Comparison of ENCODE assay signal across 28 mouse cellular contexts in the genomic region with DNA sequence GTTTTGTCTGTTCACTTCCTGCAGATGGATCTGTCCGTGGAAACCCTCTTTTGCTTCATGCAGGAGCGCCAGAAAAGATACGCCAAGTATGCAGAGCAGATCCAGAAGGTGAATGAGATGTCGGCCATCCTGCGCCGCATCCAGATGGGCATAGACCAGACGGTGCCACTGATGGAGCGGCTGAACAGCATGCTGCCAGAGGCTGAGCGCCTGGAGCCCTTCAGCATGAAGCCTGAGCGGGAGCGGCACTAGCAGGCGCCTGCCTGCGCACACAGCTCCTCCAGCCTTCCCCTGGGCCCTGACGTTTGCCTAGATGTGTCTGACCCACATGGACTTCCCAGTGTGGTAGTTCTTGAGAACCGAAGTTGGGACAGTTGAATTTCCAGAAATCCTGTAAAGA.
DNase-seq lines count a peak whose midpoint lies in the region; ATAC-seq and TF ChIP-seq lines count a peak whose summit lies in the region.
"Had no signal": no experiment of that assay in that cellular context is flagged by ENCODE, and none has a peak within 500 bp of the region (broad histone marks: within the 10 kb centered on the region; RNA-seq: fewer than 3 reads in every experiment).

No protein-coding gene starts in this region.

- 74% methylated on average over 15 of the region's 15 CpGs for WGBS in forebrain, embryonic 16.5 days
- 81% methylated on average over 15 of the region's 15 CpGs for WGBS in forebrain, embryonic 15.5 days
- WGBS in hindbrain, embryonic 16.5 days: 77% methylated on average over 15 of the region's 15 CpGs
- 89% methylated on average over 15 of the region's 15 CpGs for WGBS in hindbrain, embryonic 12.5 days
- 82% methylated on average over 15 of the region's 15 CpGs for WGBS in intestine, embryonic 16.5 days

- no peaks in the 10 kb centered on the region for H3K36me3 ChIP-seq in forebrain, embryonic 16.5 days (ENCODE audit: control insufficient read depth, insufficient read depth)
- no peaks in the 10 kb centered on the region for H3K36me3 ChIP-seq in forebrain, embryonic 15.5 days
- H3K36me3 ChIP-seq in hindbrain, embryonic 16.5 days (ENCODE audit: control insufficient read depth, insufficient read depth, low read length): peaks cover 3% of the 10 kb centered on the region; the same call in 1 of the 2 replicates
- 0 out of 2 replicates have a peak, but pooled peaks cover 3% of the 10 kb centered on the region for H3K36me3 ChIP-seq in hindbrain, embryonic 12.5 days
- H3K36me3 ChIP-seq in E14TG2a.4 (ENCODE audit: insufficient read depth, low read length) (peaks cover 10% of the 10 kb centered on the region), ES-E14 (ENCODE audit: control insufficient read depth, insufficient read depth, low read length, poor library complexity, severe bottlenecking) (no peaks in the 10 kb centered on the region)
- no peaks in the 10 kb centered on the region for H3K36me3 ChIP-seq in intestine, embryonic 16.5 days (ENCODE audit: control insufficient read depth, insufficient read depth, low read length)
- H3K36me3 ChIP-seq: midbrain, embryonic 12.5 days had no signal

- H3K27me3 ChIP-seq in forebrain, embryonic 16.5 days (replicated peaks; ENCODE audit: control insufficient read depth, insufficient read depth, low read length): no peaks in the 10 kb centered on the region
- no peaks in the 10 kb centered on the region for H3K27me3 ChIP-seq in forebrain, embryonic 15.5 days
- no peaks in the 10 kb centered on the region for H3K27me3 ChIP-seq in hindbrain, embryonic 16.5 days (replicated peaks; ENCODE audit: control insufficient read depth, insufficient read depth, low read length)
- H3K27me3 ChIP-seq in hindbrain, embryonic 12.5 days: no peaks in the 10 kb centered on the region
- H3K27me3 ChIP-seq in E14TG2a.4 (ENCODE audit: insufficient read depth, low read length): no peaks in the 10 kb centered on the region
- H3K27me3 ChIP-seq in intestine, embryonic 16.5 days (replicated peaks; ENCODE audit: control insufficient read depth, insufficient read depth, low read length): no peaks in the 10 kb centered on the region
- H3K27me3 ChIP-seq: embryonic facial prominence, embryonic 15.5 days; heart, embryonic 13.5 days; limb, embryonic 13.5 days; midbrain, embryonic 12.5 days had no signal

- TF ChIP-seq CTCF in E14TG2a.4 (conservative IDR thresholded peaks at IDR 0.05; ENCODE audit: low read length): no peak

- H3K4me1 ChIP-seq in forebrain, embryonic 16.5 days (replicated peaks; ENCODE audit: control insufficient read depth, insufficient read depth, low read length): no peaks in the 10 kb centered on the region
- H3K4me1 ChIP-seq in forebrain, embryonic 15.5 days: no peaks in the 10 kb centered on the region
- H3K4me1 ChIP-seq in hindbrain, embryonic 16.5 days (ENCODE audit: control insufficient read depth, insufficient read depth, low read depth, low read length): no peaks in the 10 kb centered on the region
- no peaks in the 10 kb centered on the region for H3K4me1 ChIP-seq in hindbrain, embryonic 12.5 days
- peaks cover 41% of the 10 kb centered on the region for H3K4me1 ChIP-seq in E14TG2a.4 (replicated peaks; ENCODE audit: low read depth, low read length)
- peaks cover 0 to 10% of the 10 kb centered on the region in 2 experiments; a peak in 1 of 4 replicates for H3K4me1 ChIP-seq in ES-E14 (ENCODE audit: control insufficient read depth in 2 of 2, insufficient read depth in 2 of 2, low read length in 2 of 2, poor library complexity in 1 of 2)
- no peaks in the 10 kb centered on the region for H3K4me1 ChIP-seq in intestine, embryonic 16.5 days (ENCODE audit: control insufficient read depth, insufficient read depth, low read length)
- H3K4me1 ChIP-seq: embryonic facial prominence, embryonic 15.5 days; limb, embryonic 13.5 days; midbrain, embryonic 12.5 days had no signal

- H3K9ac ChIP-seq in forebrain, embryonic 16.5 days (replicated peaks; ENCODE audit: low read depth, low read length): no peak overlapping the region
- no peak overlapping the region for H3K9ac ChIP-seq in forebrain, embryonic 15.5 days (replicated peaks)
- H3K9ac ChIP-seq in hindbrain, embryonic 16.5 days (ENCODE audit: low read depth, low read length): no peak overlapping the region
- H3K9ac ChIP-seq in hindbrain, embryonic 12.5 days: no peak overlapping the region
- no peak overlapping the region; the same call in 1 of the 2 replicates for H3K9ac ChIP-seq in ES-E14 (ENCODE audit: insufficient read depth, low read depth, low read length, poor library complexity, severe bottlenecking)
- H3K9ac ChIP-seq in intestine, embryonic 16.5 days (ENCODE audit: low read depth, low read length): no peak overlapping the region
- H3K9ac ChIP-seq: embryonic facial prominence, embryonic 15.5 days; heart, embryonic 13.5 days; limb, embryonic 13.5 days; liver, postnatal 0 days; midbrain, embryonic 12.5 days had no signal

- no peak overlapping the region for H3K4me3 ChIP-seq in forebrain, embryonic 16.5 days (replicated peaks; ENCODE audit: low read length)
- no peak overlapping the region for H3K4me3 ChIP-seq in forebrain, embryonic 15.5 days
- H3K4me3 ChIP-seq in hindbrain, embryonic 16.5 days (ENCODE audit: low read length): no peak overlapping the region
- no peak overlapping the region for H3K4me3 ChIP-seq in hindbrain, embryonic 12.5 days
- H3K4me3 ChIP-seq in E14TG2a.4 (replicated peaks; ENCODE audit: low read length) (peak overlapping the region; percentile 57), ES-E14 (ENCODE audit: insufficient read depth in 1 of 2, low read depth in 1 of 2, low read length in 2 of 2, poor library complexity in 1 of 2, severe bottlenecking in 1 of 2) (peak overlapping the region; percentile 30 to 35; a peak in 2 of 4 replicates)
- no peak overlapping the region for H3K4me3 ChIP-seq in intestine, embryonic 16.5 days (ENCODE audit: low read length)
- H3K4me3 ChIP-seq: embryonic facial prominence, embryonic 15.5 days; heart, adult 2 months; heart, embryonic 13.5 days; limb, embryonic 13.5 days; midbrain, embryonic 12.5 days had no signal

- H3K4me2 ChIP-seq in forebrain, embryonic 16.5 days (ENCODE audit: low read length): no peak overlapping the region
- no peak overlapping the region for H3K4me2 ChIP-seq in forebrain, embryonic 15.5 days (replicated peaks)
- no peak overlapping the region for H3K4me2 ChIP-seq in hindbrain, embryonic 16.5 days (ENCODE audit: low read length)
- no peak overlapping the region for H3K4me2 ChIP-seq in hindbrain, embryonic 12.5 days (replicated peaks)
- no peak overlapping the region for H3K4me2 ChIP-seq in intestine, embryonic 16.5 days (ENCODE audit: low read depth, low read length)
- H3K4me2 ChIP-seq: embryonic facial prominence, embryonic 15.5 days; limb, embryonic 13.5 days; liver, embryonic 11.5 days; midbrain, embryonic 12.5 days had no signal

- no peak for DNase-seq in ES-E14 (ENCODE audit: low read depth, low spot score)
- DNase-seq: adrenal gland, postnatal 14 days; cerebellum, adult 18-20 months; cerebellum, postnatal 14 days; heart, adult 2 months; heart, postnatal 10 days; kidney, adult 8-10 months; kidney, postnatal 4 days; liver, postnatal 0 days; lung, postnatal 36 days; right cerebral cortex, adult 18-20 months; thymus, adult 18-20 months; thymus, postnatal 36 days had no signal

- no peaks in the 10 kb centered on the region for H3K9me3 ChIP-seq in forebrain, embryonic 16.5 days (ENCODE audit: control insufficient read depth, low read length)
- H3K9me3 ChIP-seq in forebrain, embryonic 15.5 days: no peaks in the 10 kb centered on the region
- no peaks in the 10 kb centered on the region for H3K9me3 ChIP-seq in hindbrain, embryonic 16.5 days (ENCODE audit: control insufficient read depth, low read length)
- H3K9me3 ChIP-seq in hindbrain, embryonic 12.5 days (replicated peaks): no peaks in the 10 kb centered on the region
- H3K9me3 ChIP-seq in E14TG2a.4 (ENCODE audit: low read length) (no peaks in the 10 kb centered on the region), ES-E14 (ENCODE audit: control insufficient read depth, insufficient read depth, low read depth, low read length) (no peaks in the 10 kb centered on the region)
- H3K9me3 ChIP-seq in intestine, embryonic 16.5 days (ENCODE audit: control insufficient read depth, low read length): no peaks in the 10 kb centered on the region
- H3K9me3 ChIP-seq: embryonic facial prominence, embryonic 15.5 days; G1E; heart, embryonic 13.5 days; limb, embryonic 13.5 days; midbrain, embryonic 12.5 days had no signal

- no peak overlapping the region for H3K27ac ChIP-seq in forebrain, embryonic 16.5 days (ENCODE audit: low read length)
- no peak overlapping the region for H3K27ac ChIP-seq in forebrain, embryonic 15.5 days (replicated peaks)
- H3K27ac ChIP-seq in hindbrain, embryonic 16.5 days (ENCODE audit: low read depth, low read length): no peak overlapping the region
- H3K27ac ChIP-seq in hindbrain, embryonic 12.5 days: no peak overlapping the region
- H3K27ac ChIP-seq in ES-E14 (ENCODE audit: insufficient read depth, low read depth, low read length, poor library complexity, severe bottlenecking): no peak overlapping the region
- no peak overlapping the region for H3K27ac ChIP-seq in intestine, embryonic 16.5 days (ENCODE audit: low read length)
- H3K27ac ChIP-seq: embryonic facial prominence, embryonic 15.5 days; heart, adult 2 months; heart, embryonic 13.5 days; kidney, postnatal 0 days; limb, embryonic 13.5 days; midbrain, embryonic 12.5 days; stomach, postnatal 0 days had no signal

- in situ Hi-C loops in ES-E14 (cut with MboI; ENCODE audit: low sequenced_read_pairs in 2 of 2, unreplicated experiment in 2 of 2): no loop called here

- peak; percentile 47; the same call in 1 of the 2 replicates for ATAC-seq in forebrain, embryonic 16.5 days
- no peak for ATAC-seq in forebrain, embryonic 15.5 days (replicated peaks)
- ATAC-seq in hindbrain, embryonic 16.5 days: 0 out of 2 replicates have a peak, but pooled peaks have one; percentile 31
- no peak for ATAC-seq in hindbrain, embryonic 12.5 days (ENCODE audit: low FRiP score)
- no peak for ATAC-seq in intestine, embryonic 16.5 days
- ATAC-seq: CD4-positive, CD25-positive, alpha-beta regulatory T cell, adult 4 months; liver, postnatal 0 days had no signal

TF ChIP-seq in ES-E14, 5 proteins besides CTCF, POLR2A, EP300 and RAD21:
- no peak for TF ChIP-seq ZNF384 (IDR thresholded peaks at IDR 0.05; ENCODE audit: low read depth, low read length)
- TF ChIP-seq CHD2 (IDR thresholded peaks at IDR 0.05; ENCODE audit: low read depth, low read length): no peak
- no peak for TF ChIP-seq HCFC1 (IDR thresholded peaks at IDR 0.05; ENCODE audit: borderline replicate concordance, insufficient read depth, low read length)
- no peak for TF ChIP-seq ZC3H11A (IDR thresholded peaks at IDR 0.05; ENCODE audit: borderline replicate concordance, low read depth, low read length)
- no peak for TF ChIP-seq MAFK (IDR thresholded peaks at IDR 0.05; ENCODE audit: insufficient read depth, low read depth, low read length)

Comparison
In these comparisons a context has a peak if more than half of its experiments do, and no peak if none do; other contexts are left out.
1. ATAC-seq: peak in forebrain, embryonic 16.5 days (single experiment) and hindbrain, embryonic 16.5 days (single experiment); none in forebrain, embryonic 15.5 days (single experiment), hindbrain, embryonic 12.5 days (single experiment) and intestine, embryonic 16.5 days (single experiment).
2. H3K4me3 ChIP-seq: peak in E14TG2a.4 (single experiment) and ES-E14 (2 of 2); none in forebrain, embryonic 16.5 days (single experiment), forebrain, embryonic 15.5 days (single experiment), hindbrain, embryonic 16.5 days (single experiment), hindbrain, embryonic 12.5 days (single experiment) and intestine, embryonic 16.5 days (single experiment).